Mouse (Mus musculus): ENCODE measurements around the gene 9130230L23Rik.

Gene 9130230L23Rik

GRCm38 (mm10) chr5:65967091-65967490 lies 37.0 kb downstream of the 9130230L23Rik start:
- CTCF ChIA-PET: interaction anchor here (0.5 to 3.1 kb wide), 26 partner anchors 9 to 359 kb away, joined by 3 to 13 read pairs (median 4); no protein-coding TSS in a partner anchor

GRCm38 (mm10) chr5:65965771-65966279 lies 38.3 kb downstream of the 9130230L23Rik start:
- ChIA-PET CTCF (interaction anchor here (0.6 to 3.1 kb wide), 23 partner anchors 11 to 912 kb away, joined by 3 to 13 read pairs (median 4); no protein-coding TSS in a partner anchor), POLR2A (interaction anchor here in 3 of 4 experiments (0.6 to 1.4 kb wide), 6 partner anchors 10 to 1478 kb away, joined by 3 to 5 read pairs (median 4); no protein-coding TSS in a partner anchor)

More at GRCm38 (mm10) chr5:65967091-65967490, 37.0 kb downstream of the 9130230L23Rik start:
- POLR2A ChIA-PET: interaction anchor here (0.5 to 2.3 kb wide), 9 partner anchors 12 to 1087 kb away, joined by 3 to 11 read pairs (median 3); no protein-coding TSS in a partner anchor

- ChIA-PET POLR2A (interaction anchor here in 2 of 4 experiments (1.6 to 2.3 kb wide), 4 partner anchors 12 to 572 kb away, joined by 3 to 10 read pairs (median 5); partner anchors contain the start of genes Lias (in 1 of the 2) and Rpl9 (in 1 of the 2)), CTCF (interaction anchor here in 3 of 4 experiments (0.5 to 1.3 kb wide), 5 partner anchors 8 to 280 kb away, joined by 3 to 4 read pairs (median 3); no protein-coding TSS in a partner anchor)
These were observed 40.8 kb downstream of the 9130230L23Rik start for GRCm38 (mm10) chr5:65963291-65963690.

- CTCF ChIA-PET: interaction anchor here in 1 of 4 experiments (0.9 kb wide), 1 partner anchor 9 kb away, joined by 4 read pairs; no protein-coding TSS in a partner anchor
- POLR2A ChIA-PET: interaction anchor here in 1 of 4 experiments (0.6 to 1.6 kb wide), 2 partner anchors 16 to 127 kb away, joined by 3 to 4 read pairs; no protein-coding TSS in a partner anchor
These were observed 43.5 kb downstream of the 9130230L23Rik start for GRCm38 (mm10) chr5:65960597-65960950.

GRCm38 (mm10) chr5:65959893-65960596 lies 44.0 kb downstream of the 9130230L23Rik start:
- POLR2A ChIA-PET: interaction anchor here in 1 of 4 experiments (0.6 to 1.6 kb wide), 4 partner anchors 9 to 716 kb away, joined by 3 to 4 read pairs (median 3); partner anchors contain the start of gene Uchl1
- CTCF ChIA-PET: interaction anchor here in 2 of 4 experiments (0.9 to 1.3 kb wide), 3 partner anchors 9 to 282 kb away, joined by 3 to 4 read pairs (median 4); no protein-coding TSS in a partner anchor

- CTCF ChIA-PET: interaction anchor here in 2 of 4 experiments (1.2 to 1.3 kb wide), 2 partner anchors 98 to 284 kb away, joined by 3 to 4 read pairs; no protein-coding TSS in a partner anchor
- POLR2A ChIA-PET: interaction anchor here in 1 of 4 experiments (1.3 kb wide), 1 partner anchor 718 kb away, joined by 3 read pairs; the partner anchor contains the start of gene Uchl1
These were observed 45.5 kb downstream of the 9130230L23Rik start for GRCm38 (mm10) chr5:65958597-65958996.

GRCm38 (mm10) chr5:65956144-65957008 lies 47.7 kb downstream of the 9130230L23Rik start:
- CTCF ChIA-PET: interaction anchor here in 3 of 4 experiments (0.5 to 1.5 kb wide), 5 partner anchors 10 to 129 kb away, joined by 4 to 10 read pairs (median 5); no protein-coding TSS in a partner anchor
- POLR2A ChIA-PET: interaction anchor here (0.6 to 1.4 kb wide), 6 partner anchors 10 to 254 kb away, joined by 3 to 6 read pairs (median 4); no protein-coding TSS in a partner anchor

- ChIA-PET POLR2A (interaction anchor here (0.6 to 1.4 kb wide), 13 partner anchors 11 to 254 kb away, joined by 3 to 5 read pairs (median 3); partner anchors contain the start of gene N4bp2 (in 1 of the 4)), CTCF (interaction anchor here (0.5 to 1.7 kb wide), 20 partner anchors 8 to 316 kb away, joined by 3 to 10 read pairs (median 4); no protein-coding TSS in a partner anchor)
These were observed 48.5 kb downstream of the 9130230L23Rik start for GRCm38 (mm10) chr5:65955343-65956143.

- ChIA-PET POLR2A (interaction anchor here in 3 of 4 experiments (0.6 to 1.4 kb wide), 11 partner anchors 11 to 256 kb away, joined by 3 to 5 read pairs (median 3); partner anchors contain the start of gene N4bp2 (in 1 of the 3)), CTCF (interaction anchor here (0.8 to 1.7 kb wide), 18 partner anchors 8 to 1678 kb away, joined by 3 to 10 read pairs (median 4); no protein-coding TSS in a partner anchor)
These were observed 49.7 kb downstream of the 9130230L23Rik start for GRCm38 (mm10) chr5:65954130-65955080.

- POLR2A ChIA-PET: interaction anchor here in 3 of 4 experiments (0.6 to 3.3 kb wide), 15 partner anchors 8 to 263 kb away, joined by 3 to 11 read pairs (median 3); no protein-coding TSS in a partner anchor
- CTCF ChIA-PET: interaction anchor here (0.5 to 3.4 kb wide), 45 partner anchors 8 to 566 kb away, joined by 3 to 25 read pairs (median 4); partner anchors contain the start of gene Pds5a (in 1 of the 4)
These were observed 52.6 kb downstream of the 9130230L23Rik start for GRCm38 (mm10) chr5:65951513-65951909.

- POLR2A ChIA-PET: interaction anchor here in 3 of 4 experiments (0.6 to 3.3 kb wide), 28 partner anchors 8 to 887 kb away, joined by 3 to 11 read pairs (median 3); partner anchors contain the start of genes Uchl1 (in 2 of the 3), Lias (in 1 of the 3) and Rpl9 (in 1 of the 3)
- CTCF ChIA-PET: interaction anchor here (0.6 to 3.4 kb wide), 61 partner anchors 8 to 567 kb away, joined by 3 to 25 read pairs (median 3); partner anchors contain the start of gene Pds5a (in 1 of the 4)
These were observed 53.2 kb downstream of the 9130230L23Rik start for GRCm38 (mm10) chr5:65950679-65951512.

GRCm38 (mm10) chr5:65950236-65950635 lies 53.8 kb downstream of the 9130230L23Rik start:
- ChIA-PET POLR2A (interaction anchor here in 3 of 4 experiments (0.6 to 3.3 kb wide), 18 partner anchors 9 to 726 kb away, joined by 3 to 10 read pairs (median 3); partner anchors contain the start of genes Uchl1 (in 2 of the 3), Lias (in 1 of the 3) and Rpl9 (in 1 of the 3)), CTCF (interaction anchor here (0.6 to 3.4 kb wide), 18 partner anchors 8 to 478 kb away, joined by 3 to 25 read pairs (median 4); no protein-coding TSS in a partner anchor)

- ChIA-PET CTCF (interaction anchor here in 3 of 4 experiments (0.7 to 3.4 kb wide), 7 partner anchors 11 to 186 kb away, joined by 3 to 25 read pairs (median 5); no protein-coding TSS in a partner anchor), POLR2A (interaction anchor here in 3 of 4 experiments (0.6 to 3.3 kb wide), 8 partner anchors 13 to 559 kb away, joined by 3 to 10 read pairs (median 3); partner anchors contain the start of genes Lias (in 1 of the 3) and Rpl9 (in 1 of the 3))
These were observed 54.3 kb downstream of the 9130230L23Rik start for GRCm38 (mm10) chr5:65949822-65950221.

- ChIA-PET CTCF (interaction anchor here in 1 of 4 experiments (2.6 to 2.9 kb wide), 2 partner anchors 10 to 14 kb away, joined by 10 to 21 read pairs; no protein-coding TSS in a partner anchor), POLR2A (interaction anchor here in 2 of 4 experiments (1.5 to 2.0 kb wide), 2 partner anchors 11 to 108 kb away, joined by 3 to 7 read pairs; no protein-coding TSS in a partner anchor)
These were observed 62.9 kb downstream of the 9130230L23Rik start for GRCm38 (mm10) chr5:65941145-65941544.
